Mouse (Mus musculus): ENCODE results near the gene Sacs. TPM values are rescaled to one million over a fixed set of nuclear protein-coding genes. Genes with fewer than 3 reads are reported as not detected.

Gene Sacs
- polyA plus RNA-seq, 1 experiment from 2014 or later, result 8.0 TPM

DNA sequence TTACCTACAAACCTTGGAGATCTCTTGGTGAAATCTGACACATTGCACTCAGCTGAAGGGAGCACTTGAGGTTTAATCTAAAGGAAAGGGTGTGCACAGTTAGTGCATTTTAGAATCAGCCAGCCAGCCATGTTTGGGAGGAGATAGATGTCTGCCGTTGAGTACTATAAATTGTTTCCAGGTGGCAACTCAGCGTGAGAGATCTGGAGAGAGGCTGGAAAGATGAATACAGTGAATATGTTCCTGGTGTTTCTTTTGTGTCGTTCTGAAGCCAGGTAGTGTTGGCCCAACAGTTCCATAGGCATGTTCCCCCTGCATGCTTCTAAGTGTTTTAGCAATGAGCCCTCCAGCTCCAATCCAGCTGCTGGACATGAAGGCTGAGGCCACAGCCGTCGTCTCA, 82.9 kb downstream of the Sacs start:
- Histone ChIP-seq H3K4me2 (no peak overlapping the region), H3K9ac (replicated peaks) (no peak overlapping the region), H3K4me1 (no peaks in the 10 kb centered on the region), H3K36me3 (no peaks in the 10 kb centered on the region), H3K27ac (replicated peaks) (no peak overlapping the region), H3K4me3 (replicated peaks) (no peak overlapping the region), H3K27me3 (replicated peaks) (no peaks in the 10 kb centered on the region), H3K9me3 (replicated peaks) (no peaks in the 10 kb centered on the region)
- WGBS, result 82% methylated on average over 5 of the region's 5 CpGs
- ATAC-seq (ENCODE audit: low FRiP score), result no peak

DNA sequence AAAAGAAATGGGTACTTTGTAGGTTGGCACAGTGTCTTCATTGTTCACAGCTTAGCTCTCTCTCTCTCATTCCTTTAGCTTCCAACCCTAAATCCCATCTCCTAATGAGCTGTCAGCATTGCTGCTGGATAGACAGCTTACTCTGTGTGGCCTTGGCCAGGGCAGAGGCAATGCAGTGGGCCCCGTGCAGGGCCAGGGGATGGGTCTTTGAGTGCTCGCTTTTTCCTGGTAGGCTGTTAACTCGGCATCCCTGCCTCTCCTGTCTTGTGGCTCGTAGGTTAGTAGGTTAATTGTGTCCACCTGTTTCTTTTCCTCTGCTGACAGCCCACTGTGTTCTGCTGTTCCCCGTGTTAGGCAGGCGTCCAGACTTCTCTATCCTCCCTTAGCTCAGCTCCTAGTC, 84.2 kb downstream of the Sacs start:
- Histone ChIP-seq H3K4me3 (replicated peaks) (no peak overlapping the region), H3K9ac (replicated peaks) (no peak overlapping the region), H3K4me2 (no peak overlapping the region), H3K9me3 (replicated peaks) (no peaks in the 10 kb centered on the region), H3K36me3 (no peaks in the 10 kb centered on the region), H3K27ac (replicated peaks) (no peak overlapping the region), H3K27me3 (replicated peaks) (no peaks in the 10 kb centered on the region), H3K4me1 (no peaks in the 10 kb centered on the region)
- 67% methylated on average over 6 of the region's 6 CpGs for WGBS
- no peak for ATAC-seq (ENCODE audit: low FRiP score)

DNA sequence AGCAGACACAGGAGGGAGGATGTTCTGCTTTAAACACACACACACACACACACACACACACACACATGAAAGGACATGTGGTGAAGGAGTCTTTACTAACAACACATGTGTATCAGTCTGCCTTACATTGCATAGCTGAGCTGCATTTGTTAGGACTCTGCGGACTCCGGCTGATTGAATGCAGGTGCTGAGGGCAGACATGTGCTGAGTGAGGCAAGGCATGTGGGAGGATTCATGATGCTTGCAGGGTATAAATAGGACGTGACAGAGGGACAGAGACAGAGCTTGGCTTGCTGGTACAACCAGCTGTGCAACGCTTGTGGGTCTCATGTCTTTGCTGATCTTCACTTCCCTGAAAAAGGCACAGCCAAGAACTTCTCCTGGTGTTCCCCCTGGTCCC, 85.5 kb downstream of the Sacs start:
- no peak for ATAC-seq (ENCODE audit: low FRiP score)
- no peaks in the 10 kb centered on the region for H3K27me3 ChIP-seq (replicated peaks)
- no peak overlapping the region for H3K27ac ChIP-seq (replicated peaks)
- no peaks in the 10 kb centered on the region for H3K4me1 ChIP-seq
- no peaks in the 10 kb centered on the region for H3K36me3 ChIP-seq
- no peaks in the 10 kb centered on the region for H3K9me3 ChIP-seq (replicated peaks)
- H3K4me2 ChIP-seq, result no peak overlapping the region
- WGBS, result 72% methylated on average over 4 of the region's 4 CpGs
- no peak overlapping the region for H3K4me3 ChIP-seq (replicated peaks)
- H3K9ac ChIP-seq (replicated peaks), result no peak overlapping the region

DNA sequence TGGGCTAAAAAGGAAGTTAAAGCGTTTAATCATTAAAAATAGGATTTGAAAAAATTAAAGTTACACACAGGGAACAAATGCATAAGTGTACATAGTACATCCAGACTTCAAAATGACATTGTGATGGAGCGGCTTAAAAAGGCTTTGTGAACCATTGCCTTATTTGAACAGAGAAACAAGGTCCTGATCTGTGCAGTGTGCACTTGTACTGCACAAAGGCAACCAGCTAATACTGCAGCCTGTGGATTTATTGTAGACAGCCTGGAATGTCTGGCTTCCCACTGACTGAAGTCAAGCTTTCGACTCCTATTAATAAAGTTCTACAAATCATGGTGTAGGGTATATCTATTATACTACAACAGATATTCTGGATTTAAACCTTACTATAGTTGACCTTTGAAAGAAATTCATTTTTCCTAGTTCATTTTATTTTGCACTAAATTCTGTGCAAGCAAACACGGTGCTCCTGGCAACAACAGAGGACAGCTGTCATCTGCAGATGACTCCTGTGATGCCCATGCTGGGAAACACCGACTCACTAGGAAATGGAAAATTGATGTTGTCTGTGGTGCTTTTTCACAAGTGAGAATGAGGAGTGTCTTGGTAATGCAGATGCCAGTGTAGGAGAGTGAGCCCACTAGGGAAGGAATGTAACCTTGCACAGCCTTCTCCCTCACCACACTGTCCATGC, 86.3 kb downstream of the Sacs start:
- H3K9ac ChIP-seq (replicated peaks), result no peak overlapping the region
- H3K27ac ChIP-seq (replicated peaks), result no peak overlapping the region
- H3K4me3 ChIP-seq (replicated peaks), result no peak overlapping the region
- no peak overlapping the region for H3K4me2 ChIP-seq
- no peaks in the 10 kb centered on the region for H3K4me1 ChIP-seq
- H3K9me3 ChIP-seq (replicated peaks), result no peaks in the 10 kb centered on the region
- WGBS, result 75% methylated on average over 5 of the region's 5 CpGs
- no peaks in the 10 kb centered on the region for H3K36me3 ChIP-seq
- ATAC-seq (ENCODE audit: low FRiP score), result no peak
- H3K27me3 ChIP-seq (replicated peaks), result no peaks in the 10 kb centered on the region

DNA sequence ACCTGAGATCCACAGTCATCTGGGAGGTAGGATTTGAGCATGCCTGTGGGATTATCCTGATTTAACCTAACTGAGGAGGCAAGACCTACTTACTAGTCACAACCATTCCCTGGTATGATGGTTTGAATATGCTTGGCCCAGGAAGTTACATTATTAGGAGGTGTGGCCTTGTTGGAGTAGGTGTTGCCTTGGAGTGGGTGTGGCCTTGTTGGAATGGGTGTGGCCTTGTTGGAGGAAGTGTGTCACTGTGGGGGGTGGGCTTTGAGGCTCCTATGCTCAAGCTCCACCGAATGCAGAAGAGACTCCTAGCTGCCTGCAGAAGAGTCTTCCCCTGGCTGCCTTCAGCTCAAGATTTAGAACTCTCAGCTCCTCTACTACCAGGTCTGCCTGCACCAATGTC, 87.9 kb downstream of the Sacs start:
- ATAC-seq (ENCODE audit: low FRiP score), result no peak
- Histone ChIP-seq H3K27ac (replicated peaks) (no peak overlapping the region), H3K27me3 (replicated peaks) (no peaks in the 10 kb centered on the region), H3K36me3 (no peaks in the 10 kb centered on the region), H3K9ac (replicated peaks) (no peak overlapping the region), H3K9me3 (replicated peaks) (no peaks in the 10 kb centered on the region), H3K4me3 (replicated peaks) (no peak overlapping the region), H3K4me1 (no peaks in the 10 kb centered on the region), H3K4me2 (no peak overlapping the region)
- whole genome bisulfite sequencing, result 79% methylated on average over 1 of the region's 1 CpGs

DNA sequence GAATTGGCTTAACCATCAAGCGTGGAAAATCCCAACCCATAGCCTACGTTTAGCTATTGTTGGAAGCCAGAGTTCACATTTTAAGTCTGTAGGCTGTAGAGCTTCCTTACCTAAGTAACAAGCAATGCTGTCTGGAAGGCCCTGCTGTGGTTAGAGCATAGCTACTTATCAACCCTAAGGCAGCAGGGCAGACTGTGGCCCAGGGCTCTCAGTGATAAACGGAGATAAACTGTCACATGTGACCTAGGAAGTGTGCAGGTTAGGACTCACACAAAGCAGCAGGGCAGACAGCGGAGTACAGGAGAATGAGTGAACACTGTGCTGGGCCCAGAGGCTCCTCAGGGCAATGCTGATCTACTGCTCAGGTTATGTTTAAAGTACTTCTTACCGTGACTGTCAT, 91.5 kb downstream of the Sacs start:
- no peaks in the 10 kb centered on the region for H3K27me3 ChIP-seq (replicated peaks)

DNA sequence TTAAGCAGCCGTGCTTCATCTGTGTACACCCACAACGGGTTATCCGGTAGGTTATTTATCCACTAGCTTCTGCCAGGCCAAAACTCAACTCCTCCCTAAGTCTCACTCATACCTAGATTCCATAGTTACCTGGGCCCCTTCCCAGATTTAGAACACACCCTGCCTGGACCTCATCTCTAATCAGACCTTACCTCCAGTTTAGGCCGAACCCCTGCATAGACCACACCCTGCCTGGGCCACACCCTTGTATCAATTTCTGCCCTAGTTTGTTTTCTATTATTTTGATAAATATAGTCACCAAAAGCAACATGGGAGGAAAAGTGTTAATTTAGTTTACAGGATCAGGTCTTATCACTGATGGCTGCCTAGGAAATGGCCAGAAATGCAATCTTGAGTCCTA, 91.9 kb downstream of the Sacs start:
- Histone ChIP-seq H3K36me3 (no peaks in the 10 kb centered on the region), H3K27me3 (replicated peaks) (no peaks in the 10 kb centered on the region), H3K4me1 (no peaks in the 10 kb centered on the region), H3K27ac (replicated peaks) (no peak overlapping the region), H3K4me3 (replicated peaks) (no peak overlapping the region), H3K9me3 (replicated peaks) (no peaks in the 10 kb centered on the region), H3K9ac (replicated peaks) (no peak overlapping the region), H3K4me2 (no peak overlapping the region)
- WGBS, result 95% methylated on average over 4 of the region's 4 CpGs
- ATAC-seq (ENCODE audit: low FRiP score), result no peak

More for the DNA sequence above, 91.5 kb downstream of the Sacs start:
- ATAC-seq (ENCODE audit: low FRiP score), result no peak
- no peak overlapping the region for H3K27ac ChIP-seq (replicated peaks)
- no peaks in the 10 kb centered on the region for H3K36me3 ChIP-seq
- H3K9ac ChIP-seq (replicated peaks), result no peak overlapping the region
- H3K9me3 ChIP-seq (replicated peaks), result no peaks in the 10 kb centered on the region
- no peak overlapping the region for H3K4me2 ChIP-seq
- WGBS, result 90% methylated on average over 5 of the region's 5 CpGs
- H3K4me3 ChIP-seq (replicated peaks), result no peak overlapping the region
- no peaks in the 10 kb centered on the region for H3K4me1 ChIP-seq

DNA sequence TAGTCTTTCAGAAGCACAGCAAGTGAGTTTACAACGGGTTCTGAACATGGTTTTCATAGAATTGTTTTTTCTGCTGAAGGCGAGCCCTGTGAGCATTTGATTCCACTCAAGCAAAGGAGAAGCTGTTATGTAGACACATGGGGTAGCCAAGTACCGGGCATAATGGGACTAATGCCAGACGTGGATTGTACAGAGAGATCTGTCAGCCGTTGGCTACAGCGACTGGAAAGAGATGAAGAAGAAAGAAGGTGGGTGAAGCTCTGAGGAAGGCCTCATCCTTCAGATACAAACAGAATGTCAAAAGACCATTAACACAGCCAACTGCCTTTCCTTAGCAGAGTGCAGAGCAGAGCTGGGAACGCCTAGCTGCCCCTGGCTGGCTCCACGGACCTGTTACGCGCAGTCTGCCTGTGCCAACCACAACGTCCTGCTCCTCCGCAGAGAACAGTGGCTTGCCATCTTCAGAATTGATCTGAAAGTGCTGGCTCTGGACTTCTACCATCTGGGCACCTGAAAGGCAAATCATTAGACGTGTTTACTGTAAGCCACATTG, 93.8 kb downstream of the Sacs start:
- WGBS, result 80% methylated on average over 13 of the region's 13 CpGs

DNA sequence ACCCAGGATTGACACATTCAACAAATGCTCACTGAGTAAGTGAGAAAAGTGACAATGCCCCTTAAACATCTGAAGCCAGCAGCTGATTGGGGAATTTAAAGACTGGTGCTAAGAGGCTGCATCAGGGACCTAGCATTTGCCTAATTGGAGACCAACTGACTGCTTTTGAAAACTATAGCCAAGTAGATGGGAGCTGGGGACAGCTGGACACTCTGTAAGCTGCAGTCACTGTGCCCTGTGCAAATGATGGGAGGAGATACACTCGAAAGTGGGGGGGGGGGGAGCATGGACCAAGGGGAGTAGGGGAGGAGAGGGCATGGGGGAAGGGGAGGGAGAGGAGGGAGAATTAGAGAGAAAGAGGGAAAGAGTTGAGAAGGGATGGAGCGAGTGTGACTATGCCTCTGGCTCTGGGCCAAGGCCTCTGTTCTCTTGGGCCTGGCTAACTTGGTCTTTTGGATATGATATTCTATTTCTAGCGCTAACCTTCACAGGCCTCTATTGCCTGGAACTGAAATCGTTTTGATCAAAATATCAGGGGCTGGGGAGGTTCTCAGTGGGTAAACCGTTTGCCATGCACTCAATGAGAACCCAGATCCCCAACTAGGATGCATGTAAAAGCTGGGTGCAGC, 97.7 kb downstream of the Sacs start:
- Histone ChIP-seq H3K27ac (replicated peaks) (no peak overlapping the region), H3K36me3 (no peaks in the 10 kb centered on the region), H3K4me1 (no peaks in the 10 kb centered on the region), H3K27me3 (replicated peaks) (no peaks in the 10 kb centered on the region), H3K9ac (replicated peaks) (no peak overlapping the region), H3K9me3 (replicated peaks) (no peaks in the 10 kb centered on the region), H3K4me3 (replicated peaks) (no peak overlapping the region), H3K4me2 (no peak overlapping the region)
- ATAC-seq (ENCODE audit: low FRiP score), result no peak
- WGBS, result 73% methylated on average over 5 of the region's 5 CpGs

More for the DNA sequence above, 93.8 kb downstream of the Sacs start:
- Histone ChIP-seq H3K4me2 (no peak overlapping the region), H3K4me3 (replicated peaks) (no peak overlapping the region), H3K9me3 (replicated peaks) (no peaks in the 10 kb centered on the region), H3K4me1 (no peaks in the 10 kb centered on the region), H3K27me3 (replicated peaks) (no peaks in the 10 kb centered on the region), H3K27ac (replicated peaks) (no peak overlapping the region), H3K9ac (replicated peaks) (no peak overlapping the region), H3K36me3 (no peaks in the 10 kb centered on the region)
- ATAC-seq (ENCODE audit: low FRiP score), result no peak

DNA sequence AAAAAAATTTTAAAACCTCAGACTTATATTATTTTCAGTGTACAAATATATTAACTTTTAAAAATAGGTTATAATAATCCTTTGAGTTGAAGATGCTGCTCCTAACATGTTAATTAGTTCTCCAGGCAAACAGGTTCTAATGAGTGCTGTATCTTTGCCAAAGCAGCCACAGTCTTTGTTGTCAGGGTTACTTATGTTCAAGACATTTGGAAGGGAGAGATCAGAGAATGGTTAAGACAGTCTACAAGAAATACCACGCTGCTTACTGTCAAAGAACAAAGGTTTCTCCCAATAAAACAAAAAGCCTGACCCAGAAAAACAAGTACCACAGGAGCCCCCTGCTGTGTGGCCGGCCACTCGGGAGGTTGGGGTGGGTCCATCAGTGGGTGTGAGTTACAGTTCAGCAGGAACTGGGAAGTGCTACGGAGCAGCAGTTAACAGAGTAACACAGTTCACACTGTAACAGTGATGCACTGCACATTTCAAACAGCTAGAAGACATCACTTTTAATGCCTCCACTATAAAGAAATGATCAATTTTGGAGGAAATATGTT, 98.9 kb downstream of the Sacs start:
- no peak overlapping the region for H3K4me3 ChIP-seq (replicated peaks)
- no peaks in the 10 kb centered on the region for H3K36me3 ChIP-seq
- no peak for ATAC-seq (ENCODE audit: low FRiP score)
- no peaks in the 10 kb centered on the region for H3K9me3 ChIP-seq (replicated peaks)
- no peaks in the 10 kb centered on the region for H3K4me1 ChIP-seq
- no peaks in the 10 kb centered on the region for H3K27me3 ChIP-seq (replicated peaks)
- WGBS, result 12% methylated on average over 4 of the region's 4 CpGs
- H3K27ac ChIP-seq (replicated peaks), result no peak overlapping the region
- no peak overlapping the region for H3K9ac ChIP-seq (replicated peaks)
- H3K4me2 ChIP-seq, result no peak overlapping the region

DNA sequence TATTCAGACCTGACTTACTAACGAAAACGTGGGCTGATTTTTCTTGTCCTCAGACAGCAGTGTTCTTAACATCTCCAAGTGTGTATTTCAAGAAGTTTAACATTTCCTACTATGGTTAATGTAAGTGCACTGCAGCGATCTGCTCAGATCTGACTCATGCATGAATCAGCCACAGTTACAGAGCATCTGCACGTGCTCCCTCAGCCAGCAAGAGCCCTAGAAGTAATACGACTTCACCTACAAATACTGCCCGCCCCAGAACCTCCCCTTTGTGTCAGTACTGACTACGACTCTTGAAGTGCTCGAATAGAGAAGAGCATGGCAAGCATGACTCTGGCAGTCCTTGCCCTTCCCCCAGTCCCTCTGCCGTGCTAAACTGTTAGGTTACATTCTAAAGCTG, 100.5 kb downstream of the Sacs start:
- Histone ChIP-seq H3K27ac (replicated peaks) (no peak overlapping the region), H3K4me3 (replicated peaks) (no peak overlapping the region), H3K27me3 (replicated peaks) (no peaks in the 10 kb centered on the region), H3K4me2 (no peak overlapping the region), H3K4me1 (no peaks in the 10 kb centered on the region), H3K9me3 (replicated peaks) (no peaks in the 10 kb centered on the region), H3K9ac (replicated peaks) (no peak overlapping the region), H3K36me3 (no peaks in the 10 kb centered on the region)
- 66% methylated on average over 9 of the region's 9 CpGs for WGBS
- ATAC-seq (ENCODE audit: low FRiP score), result no peak

DNA sequence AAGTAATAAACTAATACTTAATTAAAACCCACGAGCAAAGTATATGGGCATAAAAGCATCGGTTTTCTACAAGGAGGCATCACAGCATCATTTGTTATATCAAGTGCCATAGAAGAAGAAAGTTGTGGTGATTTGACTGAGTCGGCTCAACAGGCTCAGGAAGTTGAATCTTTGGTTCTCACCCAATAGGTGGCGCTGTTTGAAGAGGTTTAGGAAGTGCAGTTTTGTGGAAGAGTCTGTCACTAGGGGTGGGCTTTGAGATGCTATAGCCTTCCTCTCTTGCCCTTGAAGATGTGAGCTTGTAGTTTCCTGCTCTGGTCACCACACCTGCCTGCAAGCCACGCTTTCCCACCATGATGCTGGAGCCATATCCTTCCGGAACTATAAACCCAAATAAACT, 104.4 kb downstream of the Sacs start:
- 46% methylated on average over 6 of the region's 6 CpGs for WGBS

More for the DNA sequence above, 104.4 kb downstream of the Sacs start:
- Histone ChIP-seq H3K27ac (replicated peaks) (no peak overlapping the region), H3K36me3 (no peaks in the 10 kb centered on the region), H3K9ac (replicated peaks) (no peak overlapping the region), H3K27me3 (replicated peaks) (no peaks in the 10 kb centered on the region), H3K4me2 (no peak overlapping the region), H3K9me3 (replicated peaks) (no peaks in the 10 kb centered on the region), H3K4me1 (no peaks in the 10 kb centered on the region), H3K4me3 (replicated peaks) (no peak overlapping the region)
- no peak for ATAC-seq (ENCODE audit: low FRiP score)

Measured in neural tube, embryonic 15.5 days (tissue).